ENCODE assay signal across 27 mouse cellular contexts in genomic region chr8:111891983-111892382, GRCm38 (mm10). TPM values are rescaled to one million over a fixed set of nuclear protein-coding genes. Genes with fewer than 3 reads are reported as not detected.
DNase-seq lines count a peak whose midpoint lies in the region; ATAC-seq and TF ChIP-seq lines count a peak whose summit lies in the region.
"Had no signal": no experiment of that assay in that cellular context is flagged by ENCODE, and none has a peak within 500 bp of the region (broad histone marks: within the 10 kb centered on the region; RNA-seq: fewer than 3 reads in every experiment).

No protein-coding gene starts in this region.

- H3K4me1 ChIP-seq in lung, embryonic 15.5 days: peaks cover 38% of the 10 kb centered on the region
- H3K4me1 ChIP-seq in CH12.LX (ENCODE audit: control insufficient read depth in 1 of 2, insufficient read depth in 2 of 2) (no peaks in the 10 kb centered on the region; a peak in 1 of 4 replicates), ES-E14 (ENCODE audit: control insufficient read depth in 2 of 2, insufficient read depth in 2 of 2, low read length in 2 of 2, poor library complexity in 1 of 2) (peaks cover 10 to 12% of the 10 kb centered on the region in 2 experiments; a peak in 3 of 4 replicates)
- H3K4me1 ChIP-seq in intestine, embryonic 15.5 days (replicated peaks): peaks cover 17% of the 10 kb centered on the region
- H3K4me1 ChIP-seq in neural tube, embryonic 15.5 days: peaks cover 14% of the 10 kb centered on the region
- H3K4me1 ChIP-seq in heart, embryonic 11.5 days (ENCODE audit: control insufficient read depth, insufficient read depth, low read length): peaks cover 7% of the 10 kb centered on the region; the same call in 1 of the 2 replicates

- H3K79me2 ChIP-seq in CH12.LX (replicated peaks; ENCODE audit: control insufficient read depth, extremely low read depth, insufficient read depth, poor library complexity, severe bottlenecking): no peaks in the 10 kb centered on the region

- no peak for TF ChIP-seq POLR2A in CH12.LX (IDR thresholded peaks at IDR 0.05; ENCODE audit: low read depth, low read length)

- H3K4me3 ChIP-seq in lung, embryonic 15.5 days: no peak overlapping the region
- no peak overlapping the region for H3K4me3 ChIP-seq in CH12.LX (replicated peaks in 1 of 3; ENCODE audit: low read depth in 2 of 3, low read length in 2 of 3, poor library complexity in 1 of 3)
- peak overlapping the region in 1 of 2 experiments; percentile 0; a peak in 1 of 4 replicates for H3K4me3 ChIP-seq in ES-E14 (ENCODE audit: insufficient read depth in 1 of 2, low read depth in 1 of 2, low read length in 2 of 2, poor library complexity in 1 of 2, severe bottlenecking in 1 of 2)
- no peak overlapping the region for H3K4me3 ChIP-seq in intestine, embryonic 15.5 days (replicated peaks)
- H3K4me3 ChIP-seq in neural tube, embryonic 15.5 days (replicated peaks): no peak overlapping the region
- H3K4me3 ChIP-seq in heart, embryonic 11.5 days (ENCODE audit: low read depth, low read length): no peak overlapping the region
- H3K4me3 ChIP-seq: forebrain, embryonic 15.5 days; heart, embryonic 10.5 days; hindbrain, embryonic 15.5 days; kidney, embryonic 15.5 days; liver, embryonic 13.5 days had no signal

- no peak overlapping the region for H3K9ac ChIP-seq in lung, embryonic 15.5 days
- H3K9ac ChIP-seq in CH12.LX (ENCODE audit: insufficient read depth, low read depth): no peak overlapping the region
- no peak overlapping the region; the same call in 1 of the 2 replicates for H3K9ac ChIP-seq in ES-E14 (ENCODE audit: insufficient read depth, low read depth, low read length, poor library complexity, severe bottlenecking)
- H3K9ac ChIP-seq in intestine, embryonic 15.5 days: no peak overlapping the region
- no peak overlapping the region for H3K9ac ChIP-seq in neural tube, embryonic 15.5 days (replicated peaks)
- H3K9ac ChIP-seq in heart, embryonic 11.5 days (ENCODE audit: low read depth, low read length): no peak overlapping the region
- H3K9ac ChIP-seq: forebrain, embryonic 15.5 days; hindbrain, embryonic 15.5 days; kidney, embryonic 15.5 days; liver, embryonic 13.5 days had no signal

- dilution Hi-C loops in CH12.LX (cut with MboI; ENCODE audit: extremely low pct_ligation_motif_present, extremely low pct_unique_long_range_greater_than_20kb, low sequenced_read_pairs): no loop called here

- TF ChIP-seq EP300 in CH12.LX (IDR thresholded peaks at IDR 0.05; ENCODE audit: low read length): no peak

- 8% methylated on average over 8 of the region's 8 CpGs for WGBS in lung, embryonic 15.5 days
- WGBS in intestine, embryonic 15.5 days: 16% methylated on average over 8 of the region's 8 CpGs
- 45% methylated on average over 8 of the region's 8 CpGs for WGBS in neural tube, embryonic 15.5 days
- WGBS in heart, embryonic 11.5 days (ENCODE audit: insufficient replicate concordance): 27% methylated on average over 8 of the region's 8 CpGs

- H3K27me3 ChIP-seq in lung, embryonic 15.5 days: peaks cover 24% of the 10 kb centered on the region
- H3K27me3 ChIP-seq in CH12.LX (replicated peaks): no peaks in the 10 kb centered on the region
- peaks cover 22% of the 10 kb centered on the region for H3K27me3 ChIP-seq in intestine, embryonic 15.5 days (replicated peaks)
- peaks cover 42% of the 10 kb centered on the region for H3K27me3 ChIP-seq in neural tube, embryonic 15.5 days (replicated peaks)
- H3K27me3 ChIP-seq in heart, embryonic 11.5 days (ENCODE audit: control insufficient read depth, insufficient read depth, low read length): peaks cover 39% of the 10 kb centered on the region

- H3K27ac ChIP-seq in lung, embryonic 15.5 days: peak overlapping the region; percentile 18; the same call in 1 of the 2 replicates
- H3K27ac ChIP-seq in CH12.LX (ENCODE audit: insufficient read depth, low read depth): no peak overlapping the region
- peak overlapping the region; percentile 3; the same call in 1 of the 2 replicates for H3K27ac ChIP-seq in ES-E14 (ENCODE audit: insufficient read depth, low read depth, low read length, poor library complexity, severe bottlenecking)
- no peak overlapping the region for H3K27ac ChIP-seq in intestine, embryonic 15.5 days
- H3K27ac ChIP-seq in neural tube, embryonic 15.5 days (replicated peaks): no peak overlapping the region
- H3K27ac ChIP-seq in heart, embryonic 11.5 days (ENCODE audit: low read depth, low read length): no peak overlapping the region
- H3K27ac ChIP-seq: forebrain, embryonic 15.5 days; heart, embryonic 10.5 days; hindbrain, embryonic 15.5 days; kidney, embryonic 15.5 days; liver, embryonic 13.5 days had no signal

- H3K4me2 ChIP-seq in lung, embryonic 15.5 days: no peak overlapping the region; the same call in 1 of the 2 replicates
- no peak overlapping the region for H3K4me2 ChIP-seq in CH12.LX (ENCODE audit: insufficient read depth, low read depth, poor library complexity, severe bottlenecking)
- no peak overlapping the region for H3K4me2 ChIP-seq in intestine, embryonic 15.5 days (replicated peaks)
- H3K4me2 ChIP-seq in neural tube, embryonic 15.5 days: no peak overlapping the region
- no peak overlapping the region for H3K4me2 ChIP-seq in heart, embryonic 11.5 days
- H3K4me2 ChIP-seq: forebrain, embryonic 15.5 days; hindbrain, embryonic 15.5 days; kidney, embryonic 15.5 days; liver, embryonic 13.5 days; midbrain, embryonic 11.5 days had no signal

- no peaks in the 10 kb centered on the region for H3K9me3 ChIP-seq in lung, embryonic 15.5 days
- no peaks in the 10 kb centered on the region for H3K9me3 ChIP-seq in CH12.LX (replicated peaks; ENCODE audit: low read length)
- H3K9me3 ChIP-seq in ES-E14 (ENCODE audit: control insufficient read depth, insufficient read depth, low read depth, low read length): no peaks in the 10 kb centered on the region
- H3K9me3 ChIP-seq in intestine, embryonic 15.5 days: no peaks in the 10 kb centered on the region
- H3K9me3 ChIP-seq in neural tube, embryonic 15.5 days (replicated peaks): no peaks in the 10 kb centered on the region
- H3K9me3 ChIP-seq in heart, embryonic 11.5 days (replicated peaks; ENCODE audit: control insufficient read depth, low read length): no peaks in the 10 kb centered on the region
- H3K9me3 ChIP-seq: forebrain, embryonic 15.5 days; heart, embryonic 10.5 days; hindbrain, embryonic 15.5 days; kidney, embryonic 15.5 days; liver, embryonic 13.5 days had no signal

- no peak for DNase-seq in lung, postnatal 14 days
- DNase-seq in CH12.LX (ENCODE audit: extremely low read depth): no peak
- DNase-seq in ES-E14 (ENCODE audit: low read depth, low spot score): no peak
- DNase-seq: adrenal gland, postnatal 10 days; B cell, adult 2 months; cerebellum, adult 18-20 months; cerebellum, postnatal 25 days; kidney, adult 11 months; kidney, postnatal 4 days; liver, embryonic 13.5 days; lung, postnatal 36 days; right cerebral cortex, postnatal 14 days; spleen, adult 18-20 months had no signal

- H3K36me3 ChIP-seq in lung, embryonic 15.5 days: no peaks in the 10 kb centered on the region
- no peaks in the 10 kb centered on the region for H3K36me3 ChIP-seq in CH12.LX (replicated peaks in 1 of 2; ENCODE audit: control insufficient read depth in 1 of 2, insufficient read depth in 1 of 2, low read length in 1 of 2)
- H3K36me3 ChIP-seq in ES-E14 (ENCODE audit: control insufficient read depth, insufficient read depth, low read length, poor library complexity, severe bottlenecking): no peaks in the 10 kb centered on the region
- H3K36me3 ChIP-seq in intestine, embryonic 15.5 days: no peaks in the 10 kb centered on the region
- H3K36me3 ChIP-seq in neural tube, embryonic 15.5 days: no peaks in the 10 kb centered on the region
- H3K36me3 ChIP-seq in heart, embryonic 11.5 days (ENCODE audit: control insufficient read depth, insufficient read depth, low read length): no peaks in the 10 kb centered on the region
- H3K36me3 ChIP-seq: forebrain, embryonic 15.5 days; heart, embryonic 10.5 days; hindbrain, embryonic 15.5 days; kidney, embryonic 15.5 days; liver, embryonic 13.5 days had no signal

- TF ChIP-seq CTCF in CH12.LX (conservative IDR thresholded peaks at IDR 0.05 in 1 of 2, IDR thresholded peaks at IDR 0.05 in 1 of 2; ENCODE audit: low read depth in 2 of 2, low read length in 2 of 2): no peak

- no peak for ATAC-seq in lung, embryonic 15.5 days (ENCODE audit: borderline replicate concordance, extremely low read depth, low FRiP score, low TSS enrichment)
- 0 out of 2 replicates have a peak, but pooled peaks have one; percentile 21 for ATAC-seq in intestine, embryonic 15.5 days
- ATAC-seq in neural tube, embryonic 15.5 days (ENCODE audit: low FRiP score): no peak
- ATAC-seq in heart, embryonic 11.5 days (replicated peaks; ENCODE audit: insufficient number of reproducible peaks, low FRiP score, low TSS enrichment): no peak
- ATAC-seq: forebrain, embryonic 15.5 days had no signal

- no peak for TF ChIP-seq RAD21 in CH12.LX (IDR thresholded peaks at IDR 0.05; ENCODE audit: low read depth, low read length)

- in situ Hi-C loops in CH12.LX (cut with MboI; ENCODE audit: low pct_ligation_motif_present, low pct_unique_long_range_greater_than_20kb, low sequenced_read_pairs): no loop called here
- in situ Hi-C loops in ES-E14 (cut with MboI; ENCODE audit: low sequenced_read_pairs in 2 of 2, unreplicated experiment in 2 of 2): no loop called here

RNA-seq across cellular contexts. Expression of gene Tmem170, which starts 15.4 kb away (rescaled TPM):
- 9.2 and 10.2 TPM in 2 replicates for polyA plus RNA-seq in lung, embryonic 15.5 days (2015; fragmentation: Nextera tagmentation; extraction: Ambion mirVana)
- total RNA-seq in CH12.LX (2012; rRNA removed) (2.2 and 2.4 TPM in 2 replicates), CH12.LX (2014; rRNA removed) (2.1 and 2.5 TPM in 2 replicates), ES-E14 (2012; rRNA removed) (12.1 and 14.3 TPM in 2 replicates)
- 1.2 and 1.6 TPM in 2 replicates for polyA plus RNA-seq in CH12.LX (2012; ENCODE audit: insufficient read length, low read depth)
- 15.9 and 16.0 TPM in 2 replicates for polyA plus RNA-seq in intestine, embryonic 15.5 days (2015; fragmentation: Nextera tagmentation; extraction: Ambion mirVana)
- polyA plus RNA-seq in neural tube, embryonic 15.5 days (2015; fragmentation: Nextera tagmentation; extraction: Ambion mirVana): 3.9 and 4.8 TPM in 2 replicates
- polyA plus RNA-seq in heart, embryonic 11.5 days (2014; fragmentation: Nextera tagmentation; extraction: Ambion mirVana): 4.5 and 5.8 TPM in 2 replicates

RNA-seq across cellular contexts. Expression of gene Chst5, which starts 18.3 kb away (rescaled TPM):
- 11.4 and 12.0 TPM in 2 replicates for polyA plus RNA-seq in lung, embryonic 15.5 days (2015; fragmentation: Nextera tagmentation; extraction: Ambion mirVana)
- total RNA-seq in CH12.LX (2012; rRNA removed) (not detected in 2 replicates), CH12.LX (2014; rRNA removed) (not detected in 2 replicates), ES-E14 (2012; rRNA removed) (4.0 and 4.4 TPM in 2 replicates)
- not detected in 2 replicates for polyA plus RNA-seq in CH12.LX (2012; ENCODE audit: insufficient read length, low read depth)
- polyA plus RNA-seq in intestine, embryonic 15.5 days (2015; fragmentation: Nextera tagmentation; extraction: Ambion mirVana): 1.2 and 1.7 TPM in 2 replicates
- polyA plus RNA-seq in neural tube, embryonic 15.5 days (2015; fragmentation: Nextera tagmentation; extraction: Ambion mirVana): 3.4 and 3.5 TPM in 2 replicates
- polyA plus RNA-seq in heart, embryonic 11.5 days (2014; fragmentation: Nextera tagmentation; extraction: Ambion mirVana): 0.99 TPM in 1 of 2 replicates, not detected in the other
- total RNA-seq: gastrocnemius, adult 8-10 months; hematopoietic stem cell, adult 5-6 weeks; neutrophil, adult 5-6 weeks had no signal
- polyA plus RNA-seq: gonadal fat pad, adult 2 months; heart, postnatal 0 days; liver, embryonic 13.5 days had no signal

RNA-seq across cellular contexts. Expression of gene Cfdp1, which starts 37.9 kb away (rescaled TPM):
- 195 and 203 TPM in 2 replicates for polyA plus RNA-seq in lung, embryonic 15.5 days (2015; fragmentation: Nextera tagmentation; extraction: Ambion mirVana)
- total RNA-seq in CH12.LX (2012; rRNA removed): 113 and 131 TPM in 2 replicates
- total RNA-seq in CH12.LX (2014; rRNA removed): 169 and 199 TPM in 2 replicates
- polyA plus RNA-seq in CH12.LX (2012; ENCODE audit: insufficient read length, low read depth): 210 and 286 TPM in 2 replicates
- 113 and 190 TPM in 2 replicates for total RNA-seq in ES-E14 (2012; rRNA removed)
- polyA plus RNA-seq in intestine, embryonic 15.5 days (2015; fragmentation: Nextera tagmentation; extraction: Ambion mirVana): 182 and 187 TPM in 2 replicates
- 194 and 201 TPM in 2 replicates for polyA plus RNA-seq in neural tube, embryonic 15.5 days (2015; fragmentation: Nextera tagmentation; extraction: Ambion mirVana)
- polyA plus RNA-seq in heart, embryonic 11.5 days (2014; fragmentation: Nextera tagmentation; extraction: Ambion mirVana): 163 and 173 TPM in 2 replicates

RNA-seq across cellular contexts. Expression of gene Tmem231, which starts 41.7 kb away (rescaled TPM):
- 18.1 and 18.2 TPM in 2 replicates for polyA plus RNA-seq in lung, embryonic 15.5 days (2015; fragmentation: Nextera tagmentation; extraction: Ambion mirVana)
- 2.1 and 3.6 TPM in 2 replicates for total RNA-seq in CH12.LX (2012; rRNA removed)
- 3.1 and 3.5 TPM in 2 replicates for total RNA-seq in CH12.LX (2014; rRNA removed)
- 3.7 and 4.3 TPM in 2 replicates for polyA plus RNA-seq in CH12.LX (2012; ENCODE audit: insufficient read length, low read depth)
- total RNA-seq in ES-E14 (2012; rRNA removed): 30.3 and 38.5 TPM in 2 replicates
- polyA plus RNA-seq in intestine, embryonic 15.5 days (2015; fragmentation: Nextera tagmentation; extraction: Ambion mirVana): 9.3 and 11.5 TPM in 2 replicates
- 15.9 and 17.3 TPM in 2 replicates for polyA plus RNA-seq in neural tube, embryonic 15.5 days (2015; fragmentation: Nextera tagmentation; extraction: Ambion mirVana)
- 5.0 and 5.6 TPM in 2 replicates for polyA plus RNA-seq in heart, embryonic 11.5 days (2014; fragmentation: Nextera tagmentation; extraction: Ambion mirVana)

RNA-seq across cellular contexts. Expression of gene Gabarapl2, which starts 48.5 kb away (rescaled TPM):
- polyA plus RNA-seq in lung, embryonic 15.5 days (2015; fragmentation: Nextera tagmentation; extraction: Ambion mirVana): 181 and 184 TPM in 2 replicates
- total RNA-seq in CH12.LX (2012; rRNA removed) (29.8 and 30.6 TPM in 2 replicates), CH12.LX (2014; rRNA removed) (49.4 and 61.0 TPM in 2 replicates), ES-E14 (2012; rRNA removed) (112 and 255 TPM in 2 replicates)
- 39.3 and 42.1 TPM in 2 replicates for polyA plus RNA-seq in CH12.LX (2012; ENCODE audit: insufficient read length, low read depth)
- polyA plus RNA-seq in intestine, embryonic 15.5 days (2015; fragmentation: Nextera tagmentation; extraction: Ambion mirVana): 194 and 215 TPM in 2 replicates
- polyA plus RNA-seq in neural tube, embryonic 15.5 days (2015; fragmentation: Nextera tagmentation; extraction: Ambion mirVana): 403 and 479 TPM in 2 replicates
- 177 and 191 TPM in 2 replicates for polyA plus RNA-seq in heart, embryonic 11.5 days (2014; fragmentation: Nextera tagmentation; extraction: Ambion mirVana)

Comparison
In these comparisons a context has a peak if more than half of its experiments do, and no peak if none do; other contexts are left out.
1. H3K27ac ChIP-seq: peak in lung, embryonic 15.5 days (single experiment) and ES-E14 (single experiment); none in CH12.LX (single experiment), intestine, embryonic 15.5 days (single experiment), neural tube, embryonic 15.5 days (single experiment) and heart, embryonic 11.5 days (single experiment).